Mouse (Mus musculus) cerebellum, adult 2 months (tissue): ENCODE results near the gene H6pd.

ENCODE experiments used
- CTCF ChIP-seq: fragments of 200-500 bp; IDR thresholded peaks from 2 replicates; pipeline ENCODE4 v1.5.1; 2011; ENCODE audit warnings: low read depth, mild to moderate bottlenecking, control low read depth, low read length, moderate library complexity, borderline replicate concordance; ENCODE audit not compliant: insufficient read depth
- POLR2A ChIP-seq: fragments of 200-500 bp; IDR thresholded peaks from 2 replicates; pipeline ENCODE4 v1.6.1; 2011; ENCODE audit warnings: low read length, control low read depth, borderline replicate concordance; ENCODE audit not compliant: insufficient read depth

DNA sequence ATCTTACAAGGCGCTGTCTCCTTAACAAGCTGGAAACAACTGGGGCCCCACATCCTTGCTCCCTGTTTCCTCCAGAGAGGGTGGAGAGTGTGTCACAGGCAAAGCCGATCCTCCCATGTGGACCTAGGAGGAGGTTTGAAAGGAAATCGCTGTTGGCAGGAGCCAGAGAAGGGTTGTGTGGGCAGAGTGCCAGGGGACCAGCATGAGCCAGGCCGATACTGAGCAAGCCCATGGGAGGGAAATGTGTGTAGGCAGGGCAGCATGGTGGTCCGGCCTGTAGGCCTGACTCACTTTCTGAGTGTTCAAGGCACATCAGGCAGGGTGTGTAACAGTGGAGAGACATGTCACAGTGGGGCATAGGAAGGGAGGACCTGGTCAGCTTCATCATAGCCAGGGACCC lies 42.6 kb downstream of the H6pd start:
- TF ChIP-seq POLR2A (no peak), CTCF (no peak)
